Mouse (Mus musculus) cerebellum, adult 2 months (tissue): ENCODE measurements around the gene Spop. TPM values are rescaled to one million over a fixed set of nuclear protein-coding genes. Genes with fewer than 3 reads are reported as not detected.

ENCODE experiments used
- DNase-seq, 2 experiments: peaks; one replicate each; pipeline ENCODE4 v3.0.0; 2021
- H3K27ac ChIP-seq: fragments of 200-500 bp; 2 replicates; pipeline ENCODE4 v1.5.1; 2012; ENCODE audit warnings: low read length, control low read depth, inconsistent platforms; ENCODE audit not compliant: insufficient read depth
- H3K27me3 ChIP-seq: fragments of 200-500 bp; 2 replicates; pipeline ENCODE4 v1.6.1; 2012; ENCODE audit warnings: inconsistent platforms, mild to moderate bottlenecking, low read length, moderate library complexity; ENCODE audit not compliant: control insufficient read depth, insufficient read depth
- H3K4me1 ChIP-seq: fragments of 200-500 bp; 2 replicates; pipeline ENCODE4 v1.6.1; 2011; ENCODE audit warnings: low read length; ENCODE audit not compliant: control insufficient read depth, insufficient read depth
- H3K4me3 ChIP-seq: fragments of 200-500 bp; replicated peaks from 2 replicates; pipeline ENCODE3; 2011; ENCODE audit warnings: mild to moderate bottlenecking, low read depth, low read length, control low read depth; ENCODE audit not compliant: insufficient read depth
- CTCF ChIP-seq: fragments of 200-500 bp; IDR thresholded peaks from 2 replicates; pipeline ENCODE4 v1.5.1; 2011; ENCODE audit warnings: low read depth, mild to moderate bottlenecking, control low read depth, low read length, moderate library complexity, borderline replicate concordance; ENCODE audit not compliant: insufficient read depth
- POLR2A ChIP-seq: fragments of 200-500 bp; IDR thresholded peaks from 2 replicates; pipeline ENCODE4 v1.6.1; 2011; ENCODE audit warnings: low read length, control low read depth, borderline replicate concordance; ENCODE audit not compliant: insufficient read depth
- WGBS: fragments of 180-500 bp; shearing (Covaris S2); methylation state at CpG from one replicate; pipeline ENCODE4 v1.1.7; 2018; 5-methylcytosine and 5-hydroxymethylcytosine counted together
- polyA plus RNA-seq: library from polyadenylated mRNA; depleted of rRNA; stranded (reverse); fragments of >200 nt; gene quantifications from 2 replicates; pipeline ENCODE4 v1.2.3, GENCODE M21; 2012; rRNA removed

Spop gene
- polyA plus RNA-seq, 1 experiment = 149 TPM

DNA sequence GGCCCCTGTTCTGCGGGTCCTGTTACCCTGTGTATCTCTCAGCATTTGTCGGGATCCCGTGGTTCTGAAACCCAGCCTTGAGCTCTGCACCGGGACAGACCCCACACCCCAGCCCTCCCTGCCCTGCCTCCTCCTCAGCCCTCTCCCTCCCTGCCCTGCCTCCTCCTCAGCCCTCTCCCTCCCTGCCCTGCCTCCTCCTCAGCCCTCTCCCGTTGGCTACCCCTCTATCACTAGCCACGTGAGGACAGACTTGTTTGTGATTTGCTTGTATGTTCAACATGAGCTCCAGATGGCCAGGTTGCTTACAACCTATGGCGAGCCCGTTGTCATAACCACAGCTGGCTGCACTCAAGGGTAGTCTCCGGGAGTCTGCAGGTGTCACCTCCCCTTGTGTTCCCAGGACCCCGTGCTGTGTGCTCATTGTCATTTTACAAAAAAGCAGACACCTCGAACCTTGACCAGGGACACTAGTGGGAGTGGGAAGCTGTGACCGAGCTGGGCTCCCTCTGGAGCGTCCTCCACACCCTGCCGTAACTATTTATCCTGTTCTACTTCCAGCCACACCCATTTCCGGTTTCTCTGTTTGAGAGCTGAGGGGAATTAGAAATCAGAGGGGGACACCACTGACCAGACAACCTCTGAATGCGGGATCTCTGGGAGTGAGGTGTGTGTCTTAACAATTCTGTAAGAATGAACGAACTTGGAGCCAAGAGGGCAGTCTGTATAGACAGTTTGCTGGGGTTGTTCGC lies 126.9 kb downstream of the Spop start:
- 45% methylated on average over 18 of the region's 18 CpGs for WGBS
- DNase-seq = no peak
- no peaks in the 10 kb centered on the region for H3K27me3 ChIP-seq
- H3K4me3 ChIP-seq = no peak overlapping the region
- no peak overlapping the region for H3K27ac ChIP-seq
- H3K4me1 ChIP-seq = no peaks in the 10 kb centered on the region
- TF ChIP-seq POLR2A (no peak), CTCF (no peak)

Other genes starting within 250 kb of the Spop start
- 0.26 and 0.55 TPM in 2 replicates for gene Tac4, start 152.6 kb upstream of the Spop start, polyA plus RNA-seq
- 68.5 and 68.9 TPM in 2 replicates for gene Kat7, start 103.8 kb upstream of the Spop start, polyA plus RNA-seq
- gene Fam117a, start 77.1 kb upstream of the Spop start, polyA plus RNA-seq = 14.3 and 17.4 TPM in 2 replicates
- gene Slc35b1, start 29.4 kb upstream of the Spop start, polyA plus RNA-seq = 88.5 and 90.3 TPM in 2 replicates
- 18.6 and 19.9 TPM in 2 replicates for gene Nxph3, start 100.5 kb downstream of the Spop start, polyA plus RNA-seq
- 4.5 and 6.4 TPM in 2 replicates for gene Ngfr, start 173.7 kb downstream of the Spop start, polyA plus RNA-seq